Mouse (Mus musculus): ENCODE measurements around the gene Upf2. TPM values are rescaled to one million over a fixed set of nuclear protein-coding genes. Genes with fewer than 3 reads are reported as not detected.

Upf2 gene
- polyA plus RNA-seq, 1 experiment, result not detected

GRCm38 (mm10) chr2:6042644-6043043 lies 91.4 kb downstream of the Upf2 start:
- no peaks in the 10 kb centered on the region for H3K4me1 ChIP-seq (ENCODE audit: control insufficient read depth, insufficient read depth, low read length)
- TF ChIP-seq POLR2A (IDR thresholded peaks at IDR 0.05; ENCODE audit: insufficient read depth, low read depth, low read length) (no peak), CTCF (IDR thresholded peaks at IDR 0.05; ENCODE audit: insufficient read depth, low read depth, low read length) (no peak)
- H3K27ac ChIP-seq (ENCODE audit: insufficient read depth, low read depth, low read length), result no peak overlapping the region
- WGBS, result 95% methylated on average over 1 of the region's 1 CpGs
- H3K4me3 ChIP-seq (ENCODE audit: insufficient read depth, low read depth, low read length), result no peak overlapping the region

GRCm38 (mm10) chr2:6046796-6047195 lies 95.5 kb downstream of the Upf2 start:
- no peak overlapping the region for H3K27ac ChIP-seq (ENCODE audit: insufficient read depth, low read depth, low read length)
- H3K4me1 ChIP-seq (ENCODE audit: control insufficient read depth, insufficient read depth, low read length), result no peaks in the 10 kb centered on the region
- no peak overlapping the region for H3K4me3 ChIP-seq (ENCODE audit: insufficient read depth, low read depth, low read length)
- WGBS, result 79% methylated on average over 7 of the region's 7 CpGs
- TF ChIP-seq CTCF (IDR thresholded peaks at IDR 0.05; ENCODE audit: insufficient read depth, low read depth, low read length), result no peak
- no peak for TF ChIP-seq POLR2A (IDR thresholded peaks at IDR 0.05; ENCODE audit: insufficient read depth, low read depth, low read length)

GRCm38 (mm10) chr2:6048570-6048969 lies 97.3 kb downstream of the Upf2 start:
- no peak for TF ChIP-seq POLR2A (IDR thresholded peaks at IDR 0.05; ENCODE audit: insufficient read depth, low read depth, low read length)
- no peak for TF ChIP-seq CTCF (IDR thresholded peaks at IDR 0.05; ENCODE audit: insufficient read depth, low read depth, low read length)
- WGBS, result 82% methylated on average over 4 of the region's 4 CpGs
- Histone ChIP-seq H3K4me3 (ENCODE audit: insufficient read depth, low read depth, low read length) (no peak overlapping the region), H3K4me1 (ENCODE audit: control insufficient read depth, insufficient read depth, low read length) (no peaks in the 10 kb centered on the region), H3K27ac (ENCODE audit: insufficient read depth, low read depth, low read length) (no peak overlapping the region)

- no peak for TF ChIP-seq POLR2A (IDR thresholded peaks at IDR 0.05; ENCODE audit: insufficient read depth, low read depth, low read length)
- TF ChIP-seq CTCF (IDR thresholded peaks at IDR 0.05; ENCODE audit: insufficient read depth, low read depth, low read length), result no peak
- Histone ChIP-seq H3K4me1 (ENCODE audit: control insufficient read depth, insufficient read depth, low read length) (no peaks in the 10 kb centered on the region), H3K27ac (ENCODE audit: insufficient read depth, low read depth, low read length) (no peak overlapping the region), H3K4me3 (ENCODE audit: insufficient read depth, low read depth, low read length) (no peak overlapping the region)
- WGBS, result 80% methylated on average over 3 of the region's 3 CpGs
Measured at GRCm38 (mm10) chr2:6049018-6049417, 97.7 kb downstream of the Upf2 start.

- WGBS, result 65% methylated on average over 11 of the region's 11 CpGs
- H3K4me3 ChIP-seq (ENCODE audit: insufficient read depth, low read depth, low read length), result no peak overlapping the region
- H3K4me1 ChIP-seq (ENCODE audit: control insufficient read depth, insufficient read depth, low read length), result no peaks in the 10 kb centered on the region
- TF ChIP-seq CTCF (IDR thresholded peaks at IDR 0.05; ENCODE audit: insufficient read depth, low read depth, low read length), result no peak
- H3K27ac ChIP-seq (ENCODE audit: insufficient read depth, low read depth, low read length), result no peak overlapping the region
Measured at GRCm38 (mm10) chr2:6055466-6055865, 104.2 kb downstream of the Upf2 start.

- Histone ChIP-seq H3K4me1 (ENCODE audit: control insufficient read depth, insufficient read depth, low read length) (no peaks in the 10 kb centered on the region), H3K4me3 (ENCODE audit: insufficient read depth, low read depth, low read length) (no peak overlapping the region), H3K27ac (ENCODE audit: insufficient read depth, low read depth, low read length) (no peak overlapping the region)
- TF ChIP-seq POLR2A (IDR thresholded peaks at IDR 0.05; ENCODE audit: insufficient read depth, low read depth, low read length) (no peak), CTCF (IDR thresholded peaks at IDR 0.05; ENCODE audit: insufficient read depth, low read depth, low read length) (no peak)
- 95% methylated on average over 3 of the region's 3 CpGs for WGBS
Measured at GRCm38 (mm10) chr2:6056518-6056917, 105.2 kb downstream of the Upf2 start.

GRCm38 (mm10) chr2:6059291-6059690 lies 108.0 kb downstream of the Upf2 start:
- TF ChIP-seq POLR2A (IDR thresholded peaks at IDR 0.05; ENCODE audit: insufficient read depth, low read depth, low read length) (no peak), CTCF (IDR thresholded peaks at IDR 0.05; ENCODE audit: insufficient read depth, low read depth, low read length) (no peak)
- no peak overlapping the region for H3K27ac ChIP-seq (ENCODE audit: insufficient read depth, low read depth, low read length)
- H3K4me1 ChIP-seq (ENCODE audit: control insufficient read depth, insufficient read depth, low read length), result no peaks in the 10 kb centered on the region
- WGBS, result 87% methylated on average over 2 of the region's 2 CpGs
- H3K4me3 ChIP-seq (ENCODE audit: insufficient read depth, low read depth, low read length), result no peak overlapping the region

- no peak for TF ChIP-seq CTCF (IDR thresholded peaks at IDR 0.05; ENCODE audit: insufficient read depth, low read depth, low read length)
- TF ChIP-seq POLR2A (IDR thresholded peaks at IDR 0.05; ENCODE audit: insufficient read depth, low read depth, low read length), result no peak
- no peak overlapping the region for H3K27ac ChIP-seq (ENCODE audit: insufficient read depth, low read depth, low read length)
- no peak overlapping the region for H3K4me3 ChIP-seq (ENCODE audit: insufficient read depth, low read depth, low read length)
- H3K4me1 ChIP-seq (ENCODE audit: control insufficient read depth, insufficient read depth, low read length), result no peaks in the 10 kb centered on the region
- WGBS, result 80% methylated on average over 10 of the region's 10 CpGs
Measured at GRCm38 (mm10) chr2:6060071-6060804, 109.0 kb downstream of the Upf2 start.

- no peaks in the 10 kb centered on the region for H3K4me1 ChIP-seq (ENCODE audit: control insufficient read depth, insufficient read depth, low read length)
- 69% methylated on average over 6 of the region's 6 CpGs for WGBS
- TF ChIP-seq POLR2A (IDR thresholded peaks at IDR 0.05; ENCODE audit: insufficient read depth, low read depth, low read length) (no peak), CTCF (IDR thresholded peaks at IDR 0.05; ENCODE audit: insufficient read depth, low read depth, low read length) (no peak)
- no peak overlapping the region for H3K4me3 ChIP-seq (ENCODE audit: insufficient read depth, low read depth, low read length)
- no peak overlapping the region for H3K27ac ChIP-seq (ENCODE audit: insufficient read depth, low read depth, low read length)
Measured at GRCm38 (mm10) chr2:6067341-6067740, 116.1 kb downstream of the Upf2 start.

Measured in olfactory bulb, adult 2 months (tissue).